Mouse (Mus musculus): ENCODE results near the gene Atp13a2. TPM values are rescaled to one million over a fixed set of nuclear protein-coding genes. Genes with fewer than 3 reads are reported as not detected.

Gene Atp13a2
- polyA plus RNA-seq, 1 experiment, result 275 TPM

DNA sequence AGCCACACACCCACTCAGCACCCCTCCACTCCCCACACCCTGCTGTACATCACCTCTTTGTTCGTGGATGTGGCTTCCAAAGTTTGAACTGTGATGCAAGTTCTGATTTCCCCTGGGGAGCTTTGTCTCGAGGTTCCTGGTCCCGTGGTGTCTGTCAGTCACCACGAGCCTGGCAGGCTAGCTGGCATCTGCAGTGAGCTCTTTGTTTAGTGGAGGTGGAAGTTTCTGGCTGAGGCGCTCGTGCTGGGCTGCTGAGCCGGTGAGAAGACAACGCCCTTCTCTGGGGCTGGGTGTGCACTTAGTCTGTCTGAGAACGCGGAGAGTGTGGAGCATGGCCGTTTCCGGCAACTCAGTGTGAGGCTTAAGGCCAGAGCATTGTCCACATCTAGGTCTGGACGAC lies 15.0 kb upstream of the Atp13a2 start:
- DNase-seq (ENCODE audit: low read depth in 1 of 2, low spot score in 2 of 2), result no peak
- Histone ChIP-seq H3K27ac (ENCODE audit: insufficient read depth, low read length) (no peak overlapping the region), H3K27me3 (ENCODE audit: control insufficient read depth, insufficient read depth, low read length) (no peaks in the 10 kb centered on the region), H3K4me1 (ENCODE audit: control insufficient read depth, insufficient read depth, insufficient read length) (no peaks in the 10 kb centered on the region), H3K36me3 (ENCODE audit: control insufficient read depth, insufficient read depth, low read length) (peaks cover 46% of the 10 kb centered on the region), H3K4me3 (ENCODE audit: extremely low read depth, insufficient read depth, insufficient read length) (no peak overlapping the region)
- TF ChIP-seq CTCF (IDR thresholded peaks at IDR 0.05; ENCODE audit: extremely low read depth, insufficient read depth, insufficient read length, insufficient replicate concordance) (no peak), POLR2A (IDR thresholded peaks at IDR 0.05; ENCODE audit: low read depth, low read length) (no peak)
- 57% methylated on average over 13 of the region's 13 CpGs for WGBS

GRCm38 (mm10) chr4:140974408-140974807 lies 12.3 kb upstream of the Atp13a2 start:
- Histone ChIP-seq H3K4me3 (ENCODE audit: extremely low read depth, insufficient read depth, insufficient read length) (no peak overlapping the region), H3K27me3 (ENCODE audit: control insufficient read depth, insufficient read depth, low read length) (no peaks in the 10 kb centered on the region), H3K27ac (ENCODE audit: insufficient read depth, low read length) (no peak overlapping the region), H3K36me3 (ENCODE audit: control insufficient read depth, insufficient read depth, low read length) (peaks cover 55% of the 10 kb centered on the region), H3K4me1 (ENCODE audit: control insufficient read depth, insufficient read depth, insufficient read length) (no peaks in the 10 kb centered on the region)
- DNase-seq (ENCODE audit: low read depth in 1 of 2, low spot score in 2 of 2), result no peak
- WGBS, result 93% methylated on average over 6 of the region's 6 CpGs
- no peak for TF ChIP-seq CTCF (IDR thresholded peaks at IDR 0.05; ENCODE audit: extremely low read depth, insufficient read depth, insufficient read length, insufficient replicate concordance)
- no peak for TF ChIP-seq POLR2A (IDR thresholded peaks at IDR 0.05; ENCODE audit: low read depth, low read length)

DNA sequence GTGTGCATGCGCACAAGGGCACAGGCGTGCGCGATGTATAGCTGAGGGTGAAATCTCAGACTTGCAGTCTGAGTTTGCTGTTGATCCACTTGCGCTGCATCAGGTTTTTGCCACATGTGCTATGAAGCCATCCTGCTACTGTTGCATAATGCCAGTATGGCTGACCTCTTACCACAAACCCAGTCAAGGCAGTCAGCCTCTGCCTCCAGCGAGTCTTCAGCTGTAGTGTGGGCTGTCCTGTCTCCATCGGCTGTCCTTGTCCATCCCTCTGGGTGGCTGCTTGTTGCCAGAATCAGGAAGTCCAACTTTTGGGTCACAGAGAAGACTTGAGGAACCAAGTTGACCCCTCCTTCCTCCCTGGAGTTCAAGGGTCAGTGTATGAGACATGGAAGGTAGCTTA lies 11.3 kb upstream of the Atp13a2 start:
- Histone ChIP-seq H3K27me3 (ENCODE audit: control insufficient read depth, insufficient read depth, low read length) (no peaks in the 10 kb centered on the region), H3K27ac (ENCODE audit: insufficient read depth, low read length) (no peak overlapping the region), H3K36me3 (ENCODE audit: control insufficient read depth, insufficient read depth, low read length) (peaks cover 52% of the 10 kb centered on the region), H3K4me3 (ENCODE audit: extremely low read depth, insufficient read depth, insufficient read length) (no peak overlapping the region), H3K4me1 (ENCODE audit: control insufficient read depth, insufficient read depth, insufficient read length) (no peaks in the 10 kb centered on the region)
- WGBS, result 81% methylated on average over 7 of the region's 7 CpGs
- DNase-seq (ENCODE audit: low read depth in 1 of 2, low spot score in 2 of 2), result no peak
- TF ChIP-seq POLR2A (IDR thresholded peaks at IDR 0.05; ENCODE audit: low read depth, low read length), result no peak
- TF ChIP-seq CTCF (IDR thresholded peaks at IDR 0.05; ENCODE audit: extremely low read depth, insufficient read depth, insufficient read length, insufficient replicate concordance), result no peak

GRCm38 (mm10) chr4:140977278-140977677 lies 9.4 kb upstream of the Atp13a2 start:
- TF ChIP-seq POLR2A (IDR thresholded peaks at IDR 0.05; ENCODE audit: low read depth, low read length) (no peak), CTCF (IDR thresholded peaks at IDR 0.05; ENCODE audit: extremely low read depth, insufficient read depth, insufficient read length, insufficient replicate concordance) (no peak)
- Histone ChIP-seq H3K27me3 (ENCODE audit: control insufficient read depth, insufficient read depth, low read length) (no peaks in the 10 kb centered on the region), H3K36me3 (ENCODE audit: control insufficient read depth, insufficient read depth, low read length) (peaks cover 44% of the 10 kb centered on the region), H3K4me3 (ENCODE audit: extremely low read depth, insufficient read depth, insufficient read length) (no peak overlapping the region), H3K4me1 (ENCODE audit: control insufficient read depth, insufficient read depth, insufficient read length) (no peaks in the 10 kb centered on the region), H3K27ac (ENCODE audit: insufficient read depth, low read length) (no peak overlapping the region)
- 89% methylated on average over 10 of the region's 10 CpGs for WGBS
- no peak for DNase-seq (ENCODE audit: low read depth in 1 of 2, low spot score in 2 of 2)

DNA sequence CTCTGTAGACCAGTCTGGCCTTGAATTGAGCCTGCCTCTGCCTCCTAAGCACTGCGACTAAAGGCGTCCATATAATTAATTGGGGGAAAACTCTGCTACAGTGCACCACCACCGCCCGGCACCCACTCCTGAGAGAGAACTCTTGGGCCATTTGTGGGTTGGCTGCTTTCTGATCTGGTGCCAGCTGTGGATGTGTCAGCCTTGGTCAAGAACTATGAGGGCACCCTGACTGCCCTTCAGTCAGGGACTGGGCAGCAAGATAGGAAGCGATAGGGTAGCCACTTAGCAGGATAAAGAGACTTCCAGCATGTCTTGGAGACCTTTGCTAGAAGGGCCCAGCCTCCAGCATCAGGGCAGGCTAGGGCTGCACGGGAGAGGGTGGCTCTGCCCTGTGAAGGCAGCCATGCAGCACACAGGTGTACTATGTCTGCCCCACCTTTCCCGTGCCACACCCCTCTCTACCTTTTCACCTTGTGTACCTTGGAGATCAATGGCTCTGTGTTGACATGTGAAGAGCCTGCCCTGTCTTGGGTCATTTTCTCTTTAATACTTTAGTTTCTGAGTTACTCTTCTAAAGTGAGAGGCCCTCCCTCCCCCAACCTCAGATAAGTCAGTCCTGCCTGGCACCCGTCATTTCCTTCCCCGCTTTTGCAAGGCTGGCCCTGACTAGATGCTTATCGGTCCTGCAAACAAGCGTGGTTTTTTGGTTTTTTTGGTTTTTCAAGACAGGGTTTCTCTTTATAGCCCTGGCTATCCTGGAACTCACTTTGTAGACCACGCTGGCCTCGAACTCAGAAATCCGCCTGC lies 8.6 kb upstream of the Atp13a2 start:
- no peaks in the 10 kb centered on the region for H3K27me3 ChIP-seq (ENCODE audit: control insufficient read depth, insufficient read depth, low read length)
- peaks cover 4% of the 10 kb centered on the region; the same call in 1 of the 2 replicates for H3K4me1 ChIP-seq (ENCODE audit: control insufficient read depth, insufficient read depth, insufficient read length)
- peaks cover 36% of the 10 kb centered on the region for H3K36me3 ChIP-seq (ENCODE audit: control insufficient read depth, insufficient read depth, low read length)
- 66% methylated on average over 14 of the region's 14 CpGs for WGBS
- H3K4me3 ChIP-seq (ENCODE audit: extremely low read depth, insufficient read depth, insufficient read length), result no peak overlapping the region
- peak overlapping the region; percentile 7; the same call in 1 of the 2 replicates for H3K27ac ChIP-seq (ENCODE audit: insufficient read depth, low read length)
- DNase-seq (ENCODE audit: low read depth in 1 of 2, low spot score in 2 of 2), result no peak
- no peak for TF ChIP-seq CTCF (IDR thresholded peaks at IDR 0.05; ENCODE audit: extremely low read depth, insufficient read depth, insufficient read length, insufficient replicate concordance)
- no peak for TF ChIP-seq POLR2A (IDR thresholded peaks at IDR 0.05; ENCODE audit: low read depth, low read length)

DNA sequence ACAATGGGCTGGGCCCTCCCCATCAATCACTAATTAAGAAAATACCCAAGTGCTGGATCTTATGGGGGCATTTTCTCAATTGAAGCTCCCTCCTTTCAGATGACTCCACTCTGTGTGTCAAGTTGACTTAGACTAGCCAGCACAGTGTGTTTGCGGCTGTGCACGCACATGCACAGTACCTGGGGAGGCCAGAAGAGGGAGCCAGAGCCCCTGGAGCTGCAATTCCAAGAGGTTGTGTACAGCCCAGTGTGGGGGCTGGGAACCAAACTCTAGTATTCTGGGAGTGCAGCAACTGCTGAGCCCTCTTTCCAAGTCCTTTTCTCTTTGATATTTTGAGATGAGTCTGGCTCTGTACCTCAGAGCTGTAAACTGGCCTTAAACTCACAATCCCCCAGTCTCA lies 5.1 kb upstream of the Atp13a2 start:
- TF ChIP-seq POLR2A (IDR thresholded peaks at IDR 0.05; ENCODE audit: low read depth, low read length), result no peak
- no peak; the same call in 1 of the 2 replicates for TF ChIP-seq CTCF (IDR thresholded peaks at IDR 0.05; ENCODE audit: extremely low read depth, insufficient read depth, insufficient read length, insufficient replicate concordance)
- 89% methylated on average over 2 of the region's 2 CpGs for WGBS
- Histone ChIP-seq H3K4me1 (ENCODE audit: control insufficient read depth, insufficient read depth, insufficient read length) (peaks cover 8% of the 10 kb centered on the region; the same call in 1 of the 2 replicates), H3K36me3 (ENCODE audit: control insufficient read depth, insufficient read depth, low read length) (peaks cover 19% of the 10 kb centered on the region), H3K27ac (ENCODE audit: insufficient read depth, low read length) (no peak overlapping the region), H3K4me3 (ENCODE audit: extremely low read depth, insufficient read depth, insufficient read length) (no peak overlapping the region), H3K27me3 (ENCODE audit: control insufficient read depth, insufficient read depth, low read length) (no peaks in the 10 kb centered on the region)
- no peak for DNase-seq (ENCODE audit: low read depth in 1 of 2, low spot score in 2 of 2)

GRCm38 (mm10) chr4:140982808-140983207 lies 3.9 kb upstream of the Atp13a2 start:
- 26% methylated on average over 4 of the region's 4 CpGs for WGBS
- Histone ChIP-seq H3K27me3 (ENCODE audit: control insufficient read depth, insufficient read depth, low read length) (no peaks in the 10 kb centered on the region), H3K27ac (ENCODE audit: insufficient read depth, low read length) (peak overlapping the region; percentile 79), H3K4me1 (ENCODE audit: control insufficient read depth, insufficient read depth, insufficient read length) (peaks cover 14% of the 10 kb centered on the region; the same call in 1 of the 2 replicates), H3K4me3 (ENCODE audit: extremely low read depth, insufficient read depth, insufficient read length) (no peak overlapping the region), H3K36me3 (ENCODE audit: control insufficient read depth, insufficient read depth, low read length) (peaks cover 12% of the 10 kb centered on the region)
- no peak for TF ChIP-seq CTCF (IDR thresholded peaks at IDR 0.05; ENCODE audit: extremely low read depth, insufficient read depth, insufficient read length, insufficient replicate concordance)
- TF ChIP-seq POLR2A (IDR thresholded peaks at IDR 0.05; ENCODE audit: low read depth, low read length), result no peak
- no peak for DNase-seq (ENCODE audit: low read depth in 1 of 2, low spot score in 2 of 2)
